Mouse (Mus musculus): Measurements from ENCODE around the gene Btbd18.
A peak's percentile ranks its signal among the peaks of the same experiment; 100 is the strongest.

Btbd18 gene

GRCm38 (mm10) chr2:84703497-84703896 lies 44.6 kb downstream of the Btbd18 start:
- no peak for DNase-seq (ENCODE audit: low spot score)

GRCm38 (mm10) chr2:84704329-84704728 lies 45.5 kb downstream of the Btbd18 start:
- no peak for DNase-seq (ENCODE audit: low spot score)

GRCm38 (mm10) chr2:84705295-84705694 lies 46.4 kb downstream of the Btbd18 start:
- DNase-seq (ENCODE audit: low spot score): no peak

- DNase-seq (ENCODE audit: low spot score): no peak
Measured at GRCm38 (mm10) chr2:84707523-84707922, 48.6 kb downstream of the Btbd18 start.

- no peak for DNase-seq (ENCODE audit: low spot score)
Measured at GRCm38 (mm10) chr2:84711898-84712297, 53.0 kb downstream of the Btbd18 start.

GRCm38 (mm10) chr2:84714422-84714810 lies 55.5 kb downstream of the Btbd18 start:
- DNase-seq (ENCODE audit: low spot score): no peak

- DNase-seq (ENCODE audit: low spot score): peak; percentile 99
Measured at GRCm38 (mm10) chr2:84714811-84715561, 56.1 kb downstream of the Btbd18 start, which contains the start of gene Zdhhc5. Gene Zdhhc5 (minus strand): TSS chr2:84715180.

GRCm38 (mm10) chr2:84715562-84716361 lies 56.9 kb downstream of the Btbd18 start:
- peak; percentile 60 for DNase-seq (ENCODE audit: low spot score)

GRCm38 (mm10) chr2:84716423-84717355 lies 57.8 kb downstream of the Btbd18 start:
- DNase-seq (ENCODE audit: low spot score): no peak

- no peak for DNase-seq (ENCODE audit: low spot score)
Measured at GRCm38 (mm10) chr2:84717357-84717756, 58.5 kb downstream of the Btbd18 start.
